Mouse (Mus musculus): ENCODE results near the gene Sla2.
"Not testable (repeated sequence)": the region's sequence is repeated elsewhere in the genome, so short reads cannot be mapped to it uniquely, and the experiment has no call there.

Sla2 gene

DNA sequence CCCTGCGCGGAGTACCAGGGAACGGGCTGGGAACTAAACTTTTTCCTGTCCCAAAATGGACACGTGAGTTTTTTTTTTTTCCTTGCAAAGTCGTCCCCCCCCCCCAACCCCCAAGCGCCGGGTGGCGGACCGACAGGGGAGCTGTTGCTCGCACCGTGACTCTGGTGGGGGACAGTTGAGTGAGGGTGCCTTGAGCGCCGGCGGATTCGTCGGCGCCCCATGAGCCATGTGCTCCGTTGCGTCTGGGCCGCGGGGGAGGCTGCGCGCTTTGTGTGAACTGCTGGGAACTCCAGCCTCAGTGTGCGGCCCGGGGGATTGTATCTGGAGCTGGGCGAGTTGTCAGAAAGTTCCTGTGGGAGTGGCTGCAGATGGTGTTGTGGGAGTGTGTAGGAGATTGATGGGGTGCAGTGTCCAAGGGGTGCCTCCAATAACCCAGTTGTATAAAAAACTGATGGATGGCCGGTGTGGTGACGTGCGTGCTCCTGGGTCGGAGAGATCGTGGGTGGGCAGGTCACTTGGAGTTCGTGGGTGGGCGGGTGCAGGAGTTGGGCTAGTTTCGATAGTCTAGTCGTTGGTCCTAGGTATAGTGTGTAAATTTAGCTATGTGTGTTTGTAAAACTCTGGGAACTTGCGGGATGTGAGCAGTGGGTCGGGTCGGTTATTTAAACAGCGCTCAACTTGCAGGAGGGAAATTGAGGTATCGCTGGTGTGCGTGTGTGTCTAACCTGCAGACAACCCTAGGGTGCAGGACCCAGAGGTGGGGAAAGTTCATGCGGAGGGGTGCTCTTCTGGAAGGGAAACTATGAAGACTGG lies 45.8 kb downstream of the Sla2 start:
- peak; percentile 16 to 38 for DNase-seq (ENCODE audit: low read depth in 2 of 2, low spot score in 2 of 2)

GRCm38 (mm10) chr2:156840301-156841027 lies 46.5 kb downstream of the Sla2 start:
- peak; percentile 4 to 16 for DNase-seq (ENCODE audit: low read depth in 2 of 2, low spot score in 2 of 2)

GRCm38 (mm10) chr2:156839319-156840191 lies 47.4 kb downstream of the Sla2 start, which contains the start of gene Tgif2:
Tgif2 (plus strand) TSS chr2:156840007.
- peak; percentile 69 to 82 for DNase-seq (ENCODE audit: low read depth in 2 of 2, low spot score in 2 of 2)

GRCm38 (mm10) chr2:156838839-156839238 lies 48.2 kb downstream of the Sla2 start:
- no peak for DNase-seq (ENCODE audit: low read depth in 2 of 2, low spot score in 2 of 2)

DNA sequence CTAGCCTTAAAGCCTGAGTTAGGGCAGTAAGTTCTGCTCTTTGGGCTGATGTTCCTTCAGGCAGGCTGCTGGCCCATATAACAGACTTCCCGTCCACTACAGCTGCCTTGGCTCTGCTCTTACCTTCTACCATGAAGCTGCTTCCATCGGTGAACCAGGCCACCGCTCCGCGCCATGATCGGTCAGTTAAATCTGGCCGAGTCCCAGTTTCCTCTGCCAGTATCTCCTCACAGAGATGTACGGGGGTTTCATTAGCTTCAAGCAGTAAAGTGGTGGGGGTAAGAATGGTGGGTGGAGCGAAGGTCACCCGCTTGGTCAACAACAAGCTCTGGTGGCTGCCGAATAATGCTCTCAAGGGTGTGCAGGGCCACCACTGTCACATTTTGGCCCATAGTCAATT lies 52.7 kb downstream of the Sla2 start:
- DNase-seq (ENCODE audit: low read depth in 2 of 2, low spot score in 2 of 2), result no peak

DNA sequence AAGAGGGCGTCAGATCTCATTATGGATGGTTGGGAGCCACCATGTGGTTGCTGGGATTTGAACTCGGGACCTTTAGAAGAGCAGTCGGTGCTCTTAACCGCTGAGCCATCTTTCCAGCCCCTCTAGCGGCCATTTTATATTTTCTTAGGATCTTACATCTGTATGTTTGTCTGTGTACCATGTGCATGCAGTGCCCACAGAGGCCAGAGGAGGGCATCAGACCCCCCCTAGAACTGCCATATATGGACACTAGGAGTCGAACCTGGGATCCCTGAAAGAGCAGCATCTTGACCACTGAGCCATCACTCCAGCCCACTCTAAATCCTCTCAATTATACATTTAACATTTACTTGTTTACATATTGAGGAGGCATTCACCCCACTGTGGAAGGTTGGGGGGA lies 61.9 kb downstream of the Sla2 start:
- DNase-seq (ENCODE audit: low read depth in 2 of 2, low spot score in 2 of 2), result not testable (repeated sequence)

Data from CD8-positive naive resting alpha-beta T cell, adult 2 months (primary cell).